Mouse (Mus musculus): ENCODE results near the gene Slc47a2. TPM values are rescaled to one million over a fixed set of nuclear protein-coding genes. Genes with fewer than 3 reads are reported as not detected.
A peak's percentile ranks its signal among the peaks of the same experiment; 100 is the strongest.

The Slc47a2 gene
- polyA plus RNA-seq, 3 experiments from 2014 or later = not detected

- no peak for ATAC-seq
These were observed 64.1 kb downstream of the Slc47a2 start for GRCm38 (mm10) chr11:61278445-61279077.

DNA sequence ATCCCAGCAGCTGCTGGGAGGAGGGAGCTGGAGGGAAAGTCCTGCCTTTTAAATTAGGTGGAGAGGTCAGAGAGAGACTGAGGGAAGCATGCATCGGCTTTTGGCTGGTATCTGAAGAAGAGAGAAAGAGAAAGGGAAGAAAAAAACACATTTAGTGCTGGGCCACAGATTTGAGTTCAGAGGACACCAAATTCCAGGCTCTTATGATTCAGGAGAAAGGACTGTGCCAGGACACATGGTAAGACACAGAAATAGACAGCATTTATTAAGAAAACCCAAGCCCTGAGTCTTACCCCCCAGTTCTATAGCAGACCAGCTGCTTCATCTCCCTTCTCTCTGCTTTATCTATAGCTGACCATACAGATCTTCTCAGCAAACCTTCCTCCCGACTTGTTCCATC, 64.7 kb downstream of the Slc47a2 start:
- no peak for ATAC-seq

DNA sequence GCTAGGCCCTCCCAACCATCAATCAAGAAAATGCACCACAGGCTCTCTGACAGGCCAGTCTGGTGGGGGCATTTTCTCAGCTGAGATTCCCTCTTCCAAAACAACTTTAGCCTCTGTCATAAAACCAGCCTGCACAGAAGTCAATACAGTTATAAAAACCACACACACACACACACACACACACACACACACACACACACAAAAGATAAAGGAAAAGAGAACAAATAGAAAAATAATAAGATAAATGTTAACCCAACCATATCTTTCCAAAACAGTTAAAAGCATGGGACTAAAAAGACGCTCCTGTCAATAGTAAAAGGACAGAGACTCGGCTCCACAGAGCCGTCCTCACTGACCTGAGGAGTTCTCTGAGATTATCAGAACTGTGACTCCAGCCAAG, 66.2 kb downstream of the Slc47a2 start:
- ATAC-seq = no peak

GRCm38 (mm10) chr11:61275106-61275505, 67.6 kb downstream of the Slc47a2 start:
- ATAC-seq = no peak

- no peak for ATAC-seq
These were observed 68.2 kb downstream of the Slc47a2 start for GRCm38 (mm10) chr11:61274421-61274820.

DNA sequence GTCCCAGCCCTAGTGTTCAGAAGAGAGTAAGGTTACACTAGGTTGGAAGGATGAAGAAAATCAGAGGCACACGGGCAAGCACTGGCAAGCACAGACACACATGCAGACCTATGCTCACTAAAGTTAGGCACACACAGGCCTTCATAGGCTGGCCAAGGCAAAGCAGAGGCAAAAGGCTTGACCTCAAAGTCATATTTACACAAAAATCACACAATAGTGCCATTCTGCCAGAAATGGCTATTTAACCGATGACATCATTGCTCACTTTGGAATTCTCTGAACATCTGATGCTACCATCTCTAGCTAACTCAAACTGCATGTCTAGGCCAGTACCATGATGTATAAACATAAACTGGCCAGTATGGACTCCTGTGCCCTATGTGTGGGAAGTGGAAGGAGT, 68.7 kb downstream of the Slc47a2 start:
- ATAC-seq = no peak

GRCm38 (mm10) chr11:61271612-61272011, 71.0 kb downstream of the Slc47a2 start:
- no peak for ATAC-seq

- no peak for ATAC-seq
These were observed 72.3 kb downstream of the Slc47a2 start for GRCm38 (mm10) chr11:61270406-61270805.

- no peak for ATAC-seq
These were observed 73.9 kb downstream of the Slc47a2 start for GRCm38 (mm10) chr11:61268626-61269349.

- ATAC-seq = peak; percentile 97
These were observed 75.8 kb downstream of the Slc47a2 start, which contains the start of gene Aldh3a2 for GRCm38 (mm10) chr11:61266551-61267533. TSS of gene Aldh3a2 (minus strand) at chr11:61267464.

DNA sequence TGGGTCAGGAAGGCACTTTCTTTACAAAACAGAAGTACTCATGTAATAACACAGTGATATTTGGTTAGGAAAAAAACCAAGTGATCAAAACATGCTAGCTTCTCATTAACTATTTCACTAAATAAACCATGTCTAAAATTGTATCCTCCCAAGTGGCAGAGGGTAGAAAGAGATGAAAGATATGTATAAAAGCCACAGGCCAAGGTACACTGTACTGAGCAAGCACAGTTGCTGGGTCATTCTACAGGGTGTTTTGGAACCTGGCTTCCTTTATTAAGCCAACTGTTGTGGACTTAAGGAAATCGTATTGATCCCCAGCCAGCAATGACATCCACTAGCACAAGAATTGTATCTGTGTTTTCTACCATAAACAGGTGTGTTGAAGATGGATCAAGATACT, 78.8 kb downstream of the Slc47a2 start:
- no peak for ATAC-seq

DNA sequence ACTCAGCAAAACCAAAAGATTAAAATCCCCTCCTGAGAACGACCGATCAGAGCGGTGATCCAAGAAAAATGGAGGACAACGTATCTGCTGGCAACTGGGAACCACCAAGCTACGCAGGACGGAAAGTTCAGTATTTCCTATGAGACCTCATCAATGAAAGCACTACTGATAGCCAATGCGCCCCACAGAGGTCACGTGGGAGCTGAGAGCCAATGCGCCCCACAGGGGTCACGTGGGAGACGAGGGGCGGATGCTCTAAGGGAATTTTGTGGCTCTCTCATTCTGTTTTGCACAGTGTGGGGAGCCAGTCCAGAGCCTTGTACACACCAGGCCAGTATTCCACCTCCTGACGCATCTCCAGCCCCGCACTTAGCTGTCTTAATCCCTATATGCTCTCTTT, 80.1 kb downstream of the Slc47a2 start:
- no peak for ATAC-seq

GRCm38 (mm10) chr11:61259106-61259505, 83.6 kb downstream of the Slc47a2 start:
- no peak for ATAC-seq

DNA sequence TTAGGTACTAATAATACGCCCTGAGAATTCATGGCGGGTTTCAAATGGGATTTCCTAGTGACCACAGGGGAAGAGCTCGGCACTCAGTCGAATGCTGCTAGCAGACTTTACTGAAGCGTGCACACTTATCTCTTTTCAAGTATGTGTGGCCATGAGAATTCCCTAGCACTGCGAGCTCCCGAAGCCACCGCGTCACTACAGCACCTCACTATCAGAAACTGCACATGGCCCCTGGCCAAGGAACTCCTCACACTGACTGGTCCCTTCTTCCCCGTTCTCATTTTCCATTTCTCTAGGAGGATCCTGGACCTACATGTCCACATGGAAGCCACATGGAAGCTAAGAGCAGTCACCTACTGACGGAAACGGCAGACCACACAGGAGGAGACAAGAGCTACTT, 89.9 kb downstream of the Slc47a2 start:
- ATAC-seq = no peak

GRCm38 (mm10) chr11:61251741-61252140, 90.9 kb downstream of the Slc47a2 start:
- ATAC-seq = no peak

Other genes with a start within 250 kb of the Slc47a2 start
- 10 to 100 TPM; 38.1 to 64.0 (median 57.2) TPM for gene Tnfrsf13b, start 216.1 kb downstream of the Slc47a2 start, polyA plus RNA-seq (2017; shearing (Covaris generic))
- 10 to 100 TPM in 1 of 3 experiments, 1 to 10 TPM in 2; 6.9 to 14.7 (median 9.7) TPM for gene Usp22, start 167.8 kb downstream of the Slc47a2 start, polyA plus RNA-seq (2017; shearing (Covaris generic))
- not detected for gene Aldh3a1, start 135.3 kb downstream of the Slc47a2 start, polyA plus RNA-seq (2017; shearing (Covaris generic))
- gene Aldh3a2, start 75.4 kb downstream of the Slc47a2 start, polyA plus RNA-seq (2017; shearing (Covaris generic)) = 10 to 100 TPM; 36.1 to 44.6 (median 42.1) TPM
- gene Slc47a1, start 35.5 kb upstream of the Slc47a2 start, polyA plus RNA-seq (2017; shearing (Covaris generic)) = not detected
- not detected for gene Rnf112, start 111.3 kb upstream of the Slc47a2 start, polyA plus RNA-seq (2017; shearing (Covaris generic))
- not detected for gene Mfap4, start 142.6 kb upstream of the Slc47a2 start, polyA plus RNA-seq (2017; shearing (Covaris generic))
- 1 to 10 TPM; 5.6 to 8.9 (median 8.1) TPM for gene Mapk7, start 151.5 kb upstream of the Slc47a2 start, polyA plus RNA-seq (2017; shearing (Covaris generic))
- 1 to 10 TPM; 2.2 to 4.4 (median 2.4) TPM for gene B9d1, start 162.3 kb upstream of the Slc47a2 start, polyA plus RNA-seq (2017; shearing (Covaris generic))
- gene Epn2, start 236.8 kb upstream of the Slc47a2 start, polyA plus RNA-seq (2017; shearing (Covaris generic)) = under 1 TPM; 0.19 to 0.77 (median 0.30) TPM

Measured in inflammation-experienced regulatory T-cells, adult 6 months (primary cell).